Mouse (Mus musculus) liver, adult (tissue): ENCODE results near the gene Fut4.

Source experiments
- GATA4 ChIP-seq: IDR thresholded peaks from 2 replicates; pipeline ENCODE4 v1.6.1; 2014; ENCODE audit warnings: mild to moderate bottlenecking, low read length; ENCODE audit not compliant: insufficient replicate concordance

Gene Fut4

GRCm38 (mm10) chr9:14740151-14740924 lies 11.9 kb downstream of the Fut4 start, which contains the start of gene Piwil4:
Gene Piwil4 (minus strand): TSS chr9:14740733.
- no peak for TF ChIP-seq GATA4

GRCm38 (mm10) chr9:14739498-14740150 lies 12.6 kb downstream of the Fut4 start:
- no peak for TF ChIP-seq GATA4

DNA sequence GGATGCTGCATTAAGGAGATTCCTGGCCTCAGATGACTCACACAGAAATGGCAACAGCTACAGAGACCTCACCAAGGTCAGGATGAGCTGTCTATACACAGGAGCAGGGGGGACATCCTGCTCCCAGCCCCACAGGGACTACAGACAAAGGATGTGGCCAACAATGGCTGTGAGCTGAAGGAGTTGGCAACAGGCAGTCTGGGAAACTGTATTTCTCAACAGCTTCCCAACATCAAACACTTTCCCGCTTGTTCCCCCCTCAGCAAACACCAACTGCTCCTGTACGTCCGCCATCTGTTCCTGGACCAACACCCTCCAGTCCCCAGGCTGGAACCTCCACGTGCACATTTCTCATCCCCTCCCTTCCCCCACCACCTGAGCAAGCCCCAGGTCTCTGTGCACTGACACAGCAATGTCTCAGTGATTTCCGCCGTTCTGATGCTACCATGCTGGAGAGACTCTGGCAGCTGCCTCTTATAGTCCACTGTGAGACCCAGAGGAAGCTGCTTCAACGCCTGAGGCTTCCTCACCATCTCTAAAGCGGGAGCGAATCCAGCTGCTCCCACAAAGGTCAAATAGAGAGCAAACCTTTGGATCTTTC lies 21.2 kb downstream of the Fut4 start:
- TF ChIP-seq GATA4: no peak

DNA sequence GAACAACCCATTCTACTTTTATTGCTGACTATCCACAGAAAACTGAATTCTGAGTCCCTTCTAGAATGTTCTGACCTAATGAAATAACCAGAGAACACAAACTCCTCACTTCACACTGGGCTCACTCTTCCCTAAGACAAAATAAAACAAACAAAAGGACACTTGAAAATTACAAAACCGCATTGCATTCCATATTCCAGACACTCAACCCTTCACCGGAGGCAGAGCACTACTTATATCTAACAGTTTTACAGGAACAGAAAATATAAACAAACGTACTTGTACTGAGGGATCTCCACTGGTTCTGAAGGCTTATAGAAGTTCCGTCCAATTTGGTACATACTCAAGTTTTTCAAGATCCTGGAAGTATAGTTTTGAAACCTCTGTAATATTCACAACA lies 23.8 kb downstream of the Fut4 start:
- no peak for TF ChIP-seq GATA4

GRCm38 (mm10) chr9:14726629-14727028 lies 25.6 kb downstream of the Fut4 start:
- TF ChIP-seq GATA4: no peak

DNA sequence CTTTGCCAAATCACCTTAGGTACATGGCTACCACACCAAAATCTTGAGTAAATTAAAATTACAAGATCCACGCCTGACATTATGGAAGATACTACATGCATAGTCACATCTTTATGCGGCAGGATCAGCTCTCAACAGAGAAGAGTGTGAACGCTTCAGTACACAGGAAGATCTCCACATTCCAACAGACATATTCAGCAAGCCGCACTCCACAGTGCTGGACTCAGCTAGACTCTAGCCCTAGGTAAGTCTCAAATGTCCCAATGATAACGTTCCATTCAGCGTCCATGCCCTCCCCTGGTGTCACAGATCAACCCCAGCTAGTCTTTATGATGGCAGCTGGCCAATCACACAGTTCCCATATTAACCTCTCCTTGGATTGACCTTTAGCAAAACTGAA lies 26.2 kb downstream of the Fut4 start:
- no peak for TF ChIP-seq GATA4

- no peak for TF ChIP-seq GATA4
Measured at GRCm38 (mm10) chr9:14724755-14725420, 27.3 kb downstream of the Fut4 start.

DNA sequence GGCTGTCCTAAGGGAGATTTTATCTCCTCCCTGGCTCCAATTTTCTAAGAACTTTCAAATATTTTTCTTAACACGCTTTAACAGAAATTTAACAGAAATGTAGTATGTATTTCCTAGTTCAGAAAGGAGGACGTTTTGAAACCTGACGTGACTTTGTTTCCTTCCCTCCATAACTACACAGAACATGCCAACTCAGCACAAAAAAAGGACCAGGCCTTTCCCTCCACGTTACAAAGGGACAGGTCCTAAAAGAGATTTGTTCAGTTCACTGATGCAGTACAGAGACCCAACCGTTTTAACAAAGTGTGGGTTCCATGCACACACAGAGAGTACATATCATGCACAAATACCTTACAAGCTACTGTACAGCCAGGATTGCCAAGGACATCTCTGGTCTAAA lies 30.6 kb downstream of the Fut4 start:
- TF ChIP-seq GATA4: no peak

GRCm38 (mm10) chr9:14720384-14720783 lies 31.8 kb downstream of the Fut4 start:
- no peak for TF ChIP-seq GATA4

- no peak for TF ChIP-seq GATA4
Measured at GRCm38 (mm10) chr9:14718332-14718691, 33.9 kb downstream of the Fut4 start.

DNA sequence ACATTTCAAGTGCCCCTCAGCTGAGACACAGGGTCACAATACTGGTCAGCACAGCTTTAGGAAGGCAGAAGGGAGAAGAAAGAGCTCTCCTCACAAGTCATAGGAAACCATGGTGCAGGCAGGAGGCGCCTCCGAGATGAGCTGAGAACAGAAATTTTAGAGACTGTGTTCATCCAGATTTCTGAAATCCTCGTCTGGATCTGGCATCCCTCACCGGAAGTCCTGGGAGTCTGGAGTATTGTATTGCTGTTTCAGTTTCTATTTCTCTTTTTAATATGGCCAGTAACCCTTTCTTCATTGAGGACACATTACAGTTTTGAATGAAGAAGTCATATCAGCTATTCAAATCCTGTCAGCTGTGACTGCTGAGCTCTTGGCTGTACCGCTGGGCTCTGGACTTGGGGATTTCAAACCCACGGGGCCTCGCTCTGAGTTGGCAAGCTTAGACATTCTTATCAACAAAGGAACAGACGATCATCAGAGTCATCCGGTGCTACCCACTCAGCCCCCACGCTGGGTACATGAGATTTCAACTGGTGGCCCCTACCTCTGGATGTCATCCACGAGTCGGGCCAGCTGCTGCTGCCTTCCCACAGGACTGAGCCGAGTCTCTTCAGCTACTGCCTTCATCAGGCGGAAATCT lies 34.4 kb downstream of the Fut4 start:
- no peak for TF ChIP-seq GATA4

- TF ChIP-seq GATA4: no peak
Measured at GRCm38 (mm10) chr9:14715258-14715657, 36.9 kb downstream of the Fut4 start.

DNA sequence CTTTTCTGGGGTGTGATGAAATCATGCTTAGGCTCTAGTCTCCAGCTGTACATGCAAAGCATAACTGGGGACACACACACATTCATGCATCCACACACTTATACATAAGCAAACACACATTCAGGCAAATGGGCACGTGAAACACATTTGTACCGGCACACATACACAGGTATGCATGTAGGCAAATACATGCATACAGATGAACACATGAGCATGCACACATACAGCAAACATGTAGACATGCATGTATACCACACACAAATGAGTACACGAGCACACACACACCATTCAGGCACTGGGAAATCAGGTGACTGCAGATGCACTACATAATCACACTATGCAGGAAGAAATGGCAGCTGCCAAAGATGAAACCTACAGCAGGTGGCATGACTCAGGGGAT lies 41.3 kb downstream of the Fut4 start:
- TF ChIP-seq GATA4: no peak

GRCm38 (mm10) chr9:14705321-14706162 lies 46.7 kb downstream of the Fut4 start:
- no peak; the same call in 1 of the 2 replicates for TF ChIP-seq GATA4
